In the genomic region with DNA sequence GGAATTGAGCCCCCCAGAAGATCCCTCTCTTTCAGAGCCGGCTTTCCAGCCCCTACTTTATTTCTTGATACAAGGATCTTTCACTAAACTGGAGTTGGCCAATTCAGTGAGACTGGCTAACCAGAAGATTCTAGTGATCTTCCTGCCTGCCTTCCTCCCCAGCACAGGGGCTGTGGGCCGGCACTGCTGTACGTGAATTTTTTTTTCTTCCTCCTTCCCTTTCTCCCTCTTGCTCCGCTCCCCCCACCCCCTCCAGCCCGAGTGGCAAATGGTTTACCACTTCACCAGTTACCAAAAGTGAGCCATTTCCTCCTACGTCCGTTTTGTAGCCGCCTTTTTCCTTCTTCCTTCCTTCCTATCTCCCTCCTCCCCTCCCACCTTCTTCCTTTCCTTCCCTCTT, we compare ENCODE assay signal across 26 mouse cellular contexts. TPM values are rescaled to one million over a fixed set of nuclear protein-coding genes. Genes with fewer than 3 reads are reported as not detected.
DNase-seq lines count a peak whose midpoint lies in the region; ATAC-seq and TF ChIP-seq lines count a peak whose summit lies in the region.
"Had no signal": no experiment of that assay in that cellular context is flagged by ENCODE, and none has a peak within 500 bp of the region (broad histone marks: within the 10 kb centered on the region; RNA-seq: fewer than 3 reads in every experiment).

No protein-coding gene starts in this region.

- no peak for TF ChIP-seq CTCF in thymus, adult 2 months (IDR thresholded peaks at IDR 0.05; ENCODE audit: borderline replicate concordance, control insufficient read depth, extremely low read depth, insufficient read depth, low read length, poor library complexity)
- TF ChIP-seq CTCF in ES-Bruce4 (IDR thresholded peaks at IDR 0.05; ENCODE audit: low read depth, low read length) = no peak

- TF ChIP-seq EP300 in ES-Bruce4 (IDR thresholded peaks at IDR 0.05; ENCODE audit: insufficient read depth, low read depth, low read length) = no peak

- H3K36me3 ChIP-seq in thymus, adult 2 months (ENCODE audit: control insufficient read depth, insufficient read depth, low read length) = no peaks in the 10 kb centered on the region
- no peaks in the 10 kb centered on the region for H3K36me3 ChIP-seq in ES-Bruce4 (ENCODE audit: control insufficient read depth, insufficient read depth, low read length, poor library complexity, severe bottlenecking)
- H3K36me3 ChIP-seq: forebrain, embryonic 12.5 days; heart, embryonic 12.5 days; hindbrain, embryonic 15.5 days had no signal

- no peak for TF ChIP-seq POLR2A in thymus, adult 2 months (IDR thresholded peaks at IDR 0.05; ENCODE audit: control insufficient read depth, extremely low read depth, insufficient read depth, low read length, poor library complexity)
- TF ChIP-seq POLR2A in ES-Bruce4 (IDR thresholded peaks at IDR 0.05; ENCODE audit: insufficient read depth, low read length) = no peak

- peak overlapping the region; percentile 21; the same call in 1 of the 2 replicates for H3K9ac ChIP-seq in ES-Bruce4 (ENCODE audit: low read depth, poor library complexity, severe bottlenecking)
- H3K9ac ChIP-seq: forebrain, embryonic 12.5 days; heart, embryonic 12.5 days; hindbrain, embryonic 15.5 days had no signal

- peaks cover 61% of the 10 kb centered on the region for H3K4me1 ChIP-seq in thymus, adult 2 months (replicated peaks; ENCODE audit: control insufficient read depth, insufficient read depth, low read length)
- no peaks in the 10 kb centered on the region for H3K4me1 ChIP-seq in ES-Bruce4 (ENCODE audit: control insufficient read depth, insufficient read depth, low read length)
- H3K4me1 ChIP-seq: forebrain, embryonic 12.5 days; heart, embryonic 12.5 days; hindbrain, embryonic 15.5 days had no signal

- ATAC-seq in hematopoietic stem cell, adult 5-6 weeks (replicated peaks in 1 of 2; ENCODE audit: insufficient read depth in 1 of 2, low FRiP score in 2 of 2, low TSS enrichment in 1 of 2, low read depth in 1 of 2, poor library complexity in 2 of 2, severe bottlenecking in 2 of 2) = peak; percentile 27 to 32; a peak in 1 of 4 replicates
- ATAC-seq: CD4-positive, CD25-positive, alpha-beta regulatory T cell, adult 4 months; forebrain, embryonic 16.5 days had no signal

- no peaks in the 10 kb centered on the region for H3K9me3 ChIP-seq in ES-Bruce4 (replicated peaks; ENCODE audit: control insufficient read depth, insufficient read depth, low read length, poor library complexity, severe bottlenecking)
- H3K9me3 ChIP-seq: forebrain, embryonic 12.5 days; heart, embryonic 12.5 days; hindbrain, embryonic 15.5 days had no signal

- H3K27me3 ChIP-seq in thymus, adult 2 months (ENCODE audit: control insufficient read depth, insufficient read depth, low read length) = no peaks in the 10 kb centered on the region
- no peaks in the 10 kb centered on the region for H3K27me3 ChIP-seq in ES-Bruce4 (ENCODE audit: control insufficient read depth, insufficient read depth, low read length, poor library complexity, severe bottlenecking)
- H3K27me3 ChIP-seq: forebrain, embryonic 12.5 days; heart, embryonic 12.5 days; hindbrain, embryonic 15.5 days had no signal

- intact Hi-C loops in left cerebral cortex, postnatal 25 days (cut with DNase I) = loop anchor here (5.0 kb wide), 1 partner anchor 37 kb away; the partner anchor contains the start of gene Lrrc2

- no peak overlapping the region for H3K4me3 ChIP-seq in thymus, adult 2 months (ENCODE audit: control insufficient read depth, insufficient read depth, low read length)
- H3K4me3 ChIP-seq in ES-Bruce4 (ENCODE audit: low read depth, low read length) = no peak overlapping the region
- H3K4me3 ChIP-seq: forebrain, embryonic 12.5 days; heart, embryonic 12.5 days; hindbrain, embryonic 15.5 days had no signal

- H3K27ac ChIP-seq in thymus, adult 2 months (ENCODE audit: control insufficient read depth, insufficient read depth, low read length) = peak overlapping the region; percentile 84
- no peak overlapping the region for H3K27ac ChIP-seq in ES-Bruce4 (ENCODE audit: insufficient read depth, low read length)
- H3K27ac ChIP-seq: forebrain, embryonic 12.5 days; hindbrain, embryonic 15.5 days had no signal

- DNase-seq in thymus, adult 2 months = peak; percentile 39
- DNase-seq in thymus, postnatal 10 days (ENCODE audit: low spot score in 2 of 2) = no peak
- peak; percentile 8 for DNase-seq in 416B (ENCODE audit: low read depth)
- no peak for DNase-seq in left cerebral cortex, postnatal 25 days (ENCODE audit: low spot score in 2 of 2)
- no peak for DNase-seq in kidney, postnatal 10 days
- DNase-seq: adrenal gland, postnatal 14 days; B cell, adult 2 months; cerebellum, adult 11-12 months; cerebellum, adult 9-10 months; cerebellum, postnatal 36 days; gastrocnemius, postnatal 14 days had no signal

- WGBS in thymus, adult 2 months = 15% methylated on average over 8 of the region's 8 CpGs

RNA-seq across cellular contexts. Expression of gene Fam240a, which starts 1.2 kb away (rescaled TPM):
- 0.74 and 1.7 TPM in 2 replicates for polyA plus RNA-seq in thymus, adult 2 months (2012; rRNA removed)
- not detected in 2 replicates for polyA plus RNA-seq in ES-Bruce4 (2011; ENCODE audit: insufficient read depth, insufficient read length, low read depth, missing spikeins)
- not detected in 2 replicates for total RNA-seq in hematopoietic stem cell, adult 5-6 weeks (2017)
- not detected for total RNA-seq in left cerebral cortex, postnatal 25 days (2021)
- total RNA-seq: adrenal gland, postnatal 14 days; heart, adult 8-10 months; heart, postnatal 25 days; MEL had no signal
- polyA plus RNA-seq: embryonic facial prominence, embryonic 11.5 days; forebrain, embryonic 12.5 days; forebrain, embryonic 16.5 days; gonadal fat pad, adult 2 months; heart, embryonic 12.5 days; heart, embryonic 16.5 days; hindbrain, embryonic 11.5 days; hindbrain, embryonic 15.5 days had no signal

RNA-seq across cellular contexts. Expression of gene Tdgf1, which starts 30.5 kb away (rescaled TPM):
- polyA plus RNA-seq in thymus, adult 2 months (2012; rRNA removed) = 0.47 and 0.66 TPM in 2 replicates
- 462 and 483 TPM in 2 replicates for polyA plus RNA-seq in ES-Bruce4 (2011; ENCODE audit: insufficient read depth, insufficient read length, low read depth, missing spikeins)
- not detected in 2 replicates for total RNA-seq in hematopoietic stem cell, adult 5-6 weeks (2017)
- under 1 TPM in 1 of 2 experiments, not detected in 1; 0.43 TPM for total RNA-seq in left cerebral cortex, postnatal 25 days (2021)
- total RNA-seq: adrenal gland, postnatal 14 days; gastrocnemius, adult 18-20 months; gastrocnemius, postnatal 14 days; heart, adult 8-10 months; heart, postnatal 25 days; MEL had no signal
- polyA plus RNA-seq: embryonic facial prominence, embryonic 11.5 days; forebrain, embryonic 12.5 days; forebrain, embryonic 16.5 days; heart, embryonic 12.5 days; heart, embryonic 16.5 days; hindbrain, embryonic 11.5 days had no signal

RNA-seq across cellular contexts. Expression of gene Tmie, which starts 35.6 kb away (rescaled TPM):
- polyA plus RNA-seq in thymus, adult 2 months (2012; rRNA removed) = 11.3 and 12.3 TPM in 2 replicates
- 1.6 and 3.1 TPM in 2 replicates for polyA plus RNA-seq in ES-Bruce4 (2011; ENCODE audit: insufficient read depth, insufficient read length, low read depth, missing spikeins)
- 0.50 TPM in 1 of 2 replicates, not detected in the other for total RNA-seq in hematopoietic stem cell, adult 5-6 weeks (2017)
- 1 to 10 TPM; 2.7 to 4.1 TPM for total RNA-seq in left cerebral cortex, postnatal 25 days (2021)
- total RNA-seq: MEL had no signal

RNA-seq across cellular contexts. Expression of gene Als2cl, which starts 35.8 kb away (rescaled TPM):
- 142 and 145 TPM in 2 replicates for polyA plus RNA-seq in thymus, adult 2 months (2012; rRNA removed)
- 17.4 and 18.1 TPM in 2 replicates for polyA plus RNA-seq in ES-Bruce4 (2011; ENCODE audit: insufficient read depth, insufficient read length, low read depth, missing spikeins)
- 1.5 and 4.9 TPM in 2 replicates for total RNA-seq in hematopoietic stem cell, adult 5-6 weeks (2017)
- 1 to 10 TPM; 8.2 to 10.0 TPM for total RNA-seq in left cerebral cortex, postnatal 25 days (2021)
- total RNA-seq: MEL had no signal

RNA-seq across cellular contexts. Expression of gene Lrrc2, which starts 35.9 kb away (rescaled TPM):
- polyA plus RNA-seq in thymus, adult 2 months (2012; rRNA removed) = 0.03 and 1.1 TPM in 2 replicates
- polyA plus RNA-seq in ES-Bruce4 (2011; ENCODE audit: insufficient read depth, insufficient read length, low read depth, missing spikeins) = 5.8 and 11.9 TPM in 2 replicates
- total RNA-seq in hematopoietic stem cell, adult 5-6 weeks (2017) = 0.50 TPM in 1 of 2 replicates, not detected in the other
- total RNA-seq in left cerebral cortex, postnatal 25 days (2021) = 1 to 10 TPM in 1 of 2 experiments, under 1 TPM in 1; 0.73 to 2.1 TPM
- total RNA-seq: MEL had no signal
- polyA plus RNA-seq: forebrain, embryonic 12.5 days had no signal

Comparison
In these comparisons a context has a peak if more than half of its experiments do, and no peak if none do; other contexts are left out.
1. DNase-seq: peak in thymus, adult 2 months (single experiment) and 416B (single experiment); none in thymus, postnatal 10 days (0 of 2), left cerebral cortex, postnatal 25 days (0 of 2) and kidney, postnatal 10 days (single experiment).